Mouse (Mus musculus) liver, embryonic 11.5 days (tissue): ENCODE data around the gene B3galnt2. TPM values are rescaled to one million over a fixed set of nuclear protein-coding genes. Genes with fewer than 3 reads are reported as not detected.

Source experiments
- polyA plus RNA-seq: library from polyadenylated mRNA; unstranded; fragments of >200 nt; fragmentation: Nextera tagmentation; extraction: Ambion mirVana; gene quantifications from 2 replicates; pipeline ENCODE4 v1.2.1, GENCODE M21; 2014

B3galnt2 gene
- polyA plus RNA-seq, 1 experiment from 2014 or later, result 62.7 TPM

Other genes with a start within 250 kb of the B3galnt2 start
- 0.55 TPM in 1 of 2 replicates, not detected in the other for gene Gng4, start 170.4 kb upstream of the B3galnt2 start, polyA plus RNA-seq
- gene Tbce, start 85.2 kb downstream of the B3galnt2 start, polyA plus RNA-seq, result 49.3 and 50.9 TPM in 2 replicates
- gene Arid4b, start 108.8 kb downstream of the B3galnt2 start, polyA plus RNA-seq, result 42.2 and 45.2 TPM in 2 replicates
- gene Ggps1, start 109.0 kb downstream of the B3galnt2 start, polyA plus RNA-seq, result 27.4 and 29.8 TPM in 2 replicates